Mouse (Mus musculus) kidney, adult 8-10 months (tissue): ENCODE measurements at regions not wholly inside any gene's neighbourhood (a gene's known extent, or its start where the extent isn't known, plus 50 kb on each side); places are given as distances from the start of the nearest gene placed in this dataset.
"Not testable (repeated sequence)": the region's sequence is repeated elsewhere in the genome, so short reads cannot be mapped to it uniquely, and the experiment has no call there.

Source experiments
- DNase-seq, 2 experiments: peaks; one replicate each; pipeline ENCODE4 v3.0.0; 2022

DNA sequence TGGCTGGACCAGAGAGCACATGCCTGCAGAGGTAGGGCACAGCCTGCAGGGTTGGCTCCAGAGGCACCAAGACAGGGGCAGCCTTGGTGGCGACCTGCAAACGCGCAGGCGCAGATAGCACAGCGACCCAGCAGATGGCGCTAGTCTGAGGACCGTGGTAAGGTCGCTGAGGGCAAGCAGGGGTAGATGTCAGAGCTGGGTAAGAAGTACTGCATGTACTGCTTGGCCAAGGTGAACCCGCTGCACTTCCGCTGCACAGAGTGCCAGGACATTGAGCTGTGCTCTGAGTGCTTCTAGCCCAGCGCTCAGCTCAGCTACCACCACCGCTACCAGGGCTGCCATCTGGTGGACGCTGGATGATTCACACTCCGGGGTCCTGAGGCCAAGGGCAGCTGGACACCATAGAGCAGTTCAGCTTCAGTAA, 68.3 kb downstream of the Hsp90b1 start:
- peak; percentile 82 to 89 for DNase-seq

GRCm38 (mm10) chr10:86636515-86636914, 68.8 kb downstream of the Hsp90b1 start:
- DNase-seq: not testable (repeated sequence)

GRCm38 (mm10) chr10:86626734-86627133, 78.6 kb downstream of the Hsp90b1 start:
- DNase-seq: not testable (repeated sequence)

DNA sequence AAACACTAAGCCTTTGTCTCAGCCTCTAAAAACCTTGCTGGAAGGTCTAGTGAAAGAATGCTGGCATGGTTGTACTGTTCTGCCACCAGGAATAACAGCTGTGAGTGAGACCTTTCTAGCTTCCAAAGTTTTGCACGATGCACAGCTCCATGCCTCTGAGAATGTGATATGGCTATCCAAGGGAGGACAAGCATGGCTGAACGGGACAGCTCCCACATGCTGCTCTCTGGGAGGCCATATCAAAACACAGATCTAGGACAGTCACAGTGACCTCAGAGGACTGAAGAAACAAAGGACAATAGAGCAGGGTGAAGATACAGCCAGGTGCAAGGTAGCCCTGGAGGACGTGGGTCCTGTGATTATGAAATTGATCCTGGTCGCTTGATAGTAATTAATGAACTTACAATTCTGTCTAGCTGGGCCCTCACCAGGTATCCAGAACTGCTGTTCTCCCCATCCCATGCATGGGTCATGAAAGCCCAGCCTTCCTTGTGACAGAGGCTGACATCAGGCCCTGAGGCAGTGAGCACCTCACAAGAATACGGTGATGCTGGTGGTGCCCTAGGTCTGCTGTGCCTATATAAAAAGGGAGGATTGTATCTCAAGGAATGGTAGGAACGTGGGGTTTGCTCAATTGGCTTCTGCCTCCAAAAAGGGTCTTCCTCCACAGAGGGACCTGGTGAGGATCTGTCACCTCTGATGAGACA, 87.2 kb downstream of the Hsp90b1 start:
- not testable (repeated sequence) for DNase-seq

GRCm38 (mm10) chr10:86612341-86612740, 93.0 kb downstream of the Hsp90b1 start:
- DNase-seq: not testable (repeated sequence)

GRCm38 (mm10) chr10:86610027-86610426, 95.3 kb downstream of the Hsp90b1 start:
- peak in 1 of 2 experiments; percentile 5 for DNase-seq

DNA sequence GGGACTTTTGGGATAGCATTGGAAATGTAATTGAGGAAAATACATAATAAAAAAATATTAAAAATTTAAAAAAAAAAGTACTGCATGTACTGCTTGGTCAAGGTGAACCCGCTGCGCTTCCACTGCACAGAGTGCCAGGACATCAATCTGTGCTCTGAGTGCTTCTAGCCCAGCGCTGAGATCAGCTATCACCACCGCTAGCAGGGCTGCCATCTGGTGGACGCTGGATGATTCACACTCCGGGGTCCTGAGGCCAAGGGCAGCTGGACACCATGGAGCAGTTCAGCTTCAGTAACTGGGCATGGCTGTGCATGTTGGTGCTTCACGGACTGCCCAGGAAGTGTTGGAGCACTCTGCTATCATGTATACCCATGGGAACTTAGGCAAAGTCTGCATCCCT, 102.1 kb upstream of the Syn3 start:
- DNase-seq: peak in 1 of 2 experiments; percentile 10

DNA sequence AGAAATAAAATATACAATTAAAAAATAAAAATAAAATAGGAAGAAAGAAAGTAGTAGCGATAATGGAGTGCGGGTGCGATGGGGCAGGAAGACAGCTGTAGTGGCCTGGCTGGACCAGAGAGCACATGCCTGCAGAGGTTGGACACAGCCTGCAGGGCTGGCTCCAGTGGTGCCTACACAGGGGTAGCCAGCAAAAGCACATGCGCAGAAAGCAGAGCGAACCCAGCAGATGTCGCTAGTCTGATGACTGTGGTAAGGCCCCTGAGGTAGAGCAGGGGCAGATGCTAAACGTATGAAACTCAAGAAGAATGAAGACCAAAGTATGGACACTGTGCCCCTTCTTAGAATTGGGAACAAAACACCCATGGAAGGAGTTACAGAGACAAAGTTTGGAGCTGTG, 101.3 kb upstream of the Syn3 start:
- DNase-seq: peak in 1 of 2 experiments; percentile 4

- not testable (repeated sequence) for DNase-seq
Measured at GRCm38 (mm10) chr10:86590211-86590610, 91.5 kb upstream of the Syn3 start.

GRCm38 (mm10) chr10:86566875-86567274, 68.2 kb upstream of the Syn3 start:
- not testable (repeated sequence) for DNase-seq

DNA sequence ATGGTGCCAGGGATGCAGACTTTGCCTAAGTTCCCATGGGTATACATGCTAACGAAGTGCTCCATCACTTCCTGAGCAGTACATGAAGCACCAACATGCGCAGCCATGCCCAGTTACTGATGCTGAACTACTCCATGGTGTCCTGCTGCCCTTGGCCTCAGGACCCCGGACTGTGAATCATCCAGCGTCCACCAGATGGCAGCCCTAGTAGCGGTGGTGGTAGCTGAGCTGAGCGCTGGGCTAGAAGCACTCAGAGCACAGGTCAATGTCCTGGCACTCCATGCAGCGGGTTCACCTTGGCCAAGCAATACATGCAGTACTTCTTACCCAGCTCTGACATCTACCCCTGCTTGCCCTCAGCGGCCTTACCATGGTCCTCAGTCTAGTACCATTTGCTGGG, 57.1 kb upstream of the Syn3 start:
- DNase-seq: peak; percentile 7 to 49
